Mouse (Mus musculus) small intestine, adult 2 months (tissue): Measurements from ENCODE around the gene Cyp4x1. TPM values are rescaled to one million over a fixed set of nuclear protein-coding genes. Genes with fewer than 3 reads are reported as not detected.

Experiments
- H3K27ac ChIP-seq: fragments of 200-500 bp; 2 replicates; pipeline ENCODE4 v1.5.1; 2012; ENCODE audit warnings: low read depth, low read length, control low read depth, inconsistent platforms; ENCODE audit not compliant: insufficient read depth
- H3K27me3 ChIP-seq: fragments of 200-500 bp; 2 replicates; pipeline ENCODE4 v1.6.1; 2012; ENCODE audit warnings: mild to moderate bottlenecking, moderate library complexity, low read length, inconsistent platforms; ENCODE audit not compliant: control insufficient read depth, insufficient read depth
- H3K36me3 ChIP-seq: fragments of 200-500 bp; 2 replicates; pipeline ENCODE4 v1.6.1; 2012; ENCODE audit warnings: mild to moderate bottlenecking, low read length, control low read depth, inconsistent platforms; ENCODE audit not compliant: control insufficient read depth, insufficient read depth
- H3K4me1 ChIP-seq: fragments of 200-500 bp; 2 replicates; pipeline ENCODE4 v1.6.1; 2012; ENCODE audit warnings: low read length, inconsistent platforms, mixed read lengths; ENCODE audit not compliant: control insufficient read depth, insufficient read depth, insufficient read length
- H3K4me3 ChIP-seq: fragments of 200-500 bp; 2 replicates; pipeline ENCODE4 v1.5.1; 2012; ENCODE audit warnings: low read depth, mild to moderate bottlenecking, control low read depth, inconsistent platforms, low read length, moderate library complexity
- CTCF ChIP-seq: fragments of 200-500 bp; IDR thresholded peaks from 2 replicates; pipeline ENCODE4 v1.5.1; 2012; ENCODE audit warnings: low read depth, mild to moderate bottlenecking, control low read depth, inconsistent platforms, low read length, moderate library complexity, mixed read lengths; ENCODE audit not compliant: insufficient replicate concordance, insufficient read length; ENCODE audit errors: extremely low read depth
- POLR2A ChIP-seq: fragments of 200-500 bp; IDR thresholded peaks from 2 replicates; pipeline ENCODE4 v1.6.1; 2012; ENCODE audit warnings: low read depth, mild to moderate bottlenecking, control low read depth, inconsistent platforms, low read length, moderate library complexity
- WGBS: fragments of 180-500 bp; shearing (Covaris S2); methylation state at CpG from one replicate; pipeline ENCODE4 v1.1.7; 2018; 5-methylcytosine and 5-hydroxymethylcytosine counted together
- polyA plus RNA-seq: library from polyadenylated mRNA; depleted of rRNA; stranded (reverse); fragments of >200 nt; gene quantifications from 2 replicates; pipeline ENCODE4 v1.2.3, GENCODE M21; 2012

Cyp4x1 gene
- polyA plus RNA-seq, 1 experiment, result not detected

- peak overlapping the region; percentile 51 for H3K4me3 ChIP-seq
- no peak for TF ChIP-seq CTCF
- no peak for TF ChIP-seq POLR2A
- peaks cover 80% of the 10 kb centered on the region for H3K27me3 ChIP-seq
- H3K36me3 ChIP-seq, result no peaks in the 10 kb centered on the region
- peaks cover 6% of the 10 kb centered on the region; the same call in 1 of the 2 replicates for H3K4me1 ChIP-seq
- 4% methylated on average over 9 of the region's 9 CpGs for WGBS
- no peak overlapping the region for H3K27ac ChIP-seq
Measured at GRCm38 (mm10) chr4:115062540-115062874, 71.6 kb downstream of the Cyp4x1 start.

GRCm38 (mm10) chr4:115060753-115061152 lies 73.3 kb downstream of the Cyp4x1 start:
- TF ChIP-seq CTCF (no peak), POLR2A (no peak)
- H3K4me1 ChIP-seq, result peaks cover 13% of the 10 kb centered on the region
- H3K27me3 ChIP-seq, result peaks cover 87% of the 10 kb centered on the region
- WGBS, result 37% methylated on average over 3 of the region's 3 CpGs
- H3K36me3 ChIP-seq, result no peaks in the 10 kb centered on the region
- no peak overlapping the region for H3K27ac ChIP-seq
- H3K4me3 ChIP-seq, result no peak overlapping the region

- WGBS, result 39% methylated on average over 12 of the region's 12 CpGs
Measured at GRCm38 (mm10) chr4:115059871-115060270, 74.2 kb downstream of the Cyp4x1 start.

GRCm38 (mm10) chr4:115058871-115059590 lies 75.0 kb downstream of the Cyp4x1 start:
- Histone ChIP-seq H3K36me3 (no peaks in the 10 kb centered on the region), H3K27me3 (peaks cover 85% of the 10 kb centered on the region), H3K4me1 (peaks cover 13% of the 10 kb centered on the region), H3K27ac (no peak overlapping the region), H3K4me3 (peak overlapping the region; percentile 40)
- WGBS, result 15% methylated on average over 23 of the region's 23 CpGs
- TF ChIP-seq CTCF (no peak), POLR2A (no peak)

More at GRCm38 (mm10) chr4:115059871-115060270, 74.2 kb downstream of the Cyp4x1 start:
- no peak for TF ChIP-seq POLR2A
- no peak for TF ChIP-seq CTCF
- Histone ChIP-seq H3K27ac (no peak overlapping the region), H3K4me1 (peaks cover 13% of the 10 kb centered on the region), H3K36me3 (no peaks in the 10 kb centered on the region), H3K4me3 (peak overlapping the region; percentile 5; the same call in 1 of the 2 replicates), H3K27me3 (peaks cover 91% of the 10 kb centered on the region)

- H3K36me3 ChIP-seq, result no peaks in the 10 kb centered on the region
- H3K4me3 ChIP-seq, result peak overlapping the region; percentile 16; the same call in 1 of the 2 replicates
- H3K27me3 ChIP-seq, result peaks cover 81% of the 10 kb centered on the region
- H3K27ac ChIP-seq, result no peak overlapping the region
- WGBS, result 4% methylated on average over 20 of the region's 20 CpGs
- TF ChIP-seq CTCF (no peak), POLR2A (no peak)
- H3K4me1 ChIP-seq, result peaks cover 12% of the 10 kb centered on the region
Measured at GRCm38 (mm10) chr4:115058317-115058761, 75.7 kb downstream of the Cyp4x1 start.

GRCm38 (mm10) chr4:115057674-115058316 lies 76.3 kb downstream of the Cyp4x1 start:
- Histone ChIP-seq H3K4me3 (peak overlapping the region; percentile 43), H3K27ac (no peak overlapping the region), H3K36me3 (no peaks in the 10 kb centered on the region), H3K4me1 (peaks cover 7% of the 10 kb centered on the region), H3K27me3 (peaks cover 77% of the 10 kb centered on the region)
- WGBS, result 4% methylated on average over 33 of the region's 33 CpGs
- no peak for TF ChIP-seq CTCF
- no peak for TF ChIP-seq POLR2A

- 0 out of 2 replicates have a peak overlapping the region, but pooled peaks have one; percentile 0 for H3K27ac ChIP-seq
- TF ChIP-seq POLR2A (no peak), CTCF (no peak)
- peaks cover 77% of the 10 kb centered on the region for H3K27me3 ChIP-seq
Measured at GRCm38 (mm10) chr4:115056921-115057673, 77.0 kb downstream of the Cyp4x1 start.

More at GRCm38 (mm10) chr4:115056921-115057673, 77.0 kb downstream of the Cyp4x1 start:
- WGBS, result 2% methylated on average over 48 of the region's 48 CpGs
- Histone ChIP-seq H3K4me1 (peaks cover 7% of the 10 kb centered on the region), H3K4me3 (peak overlapping the region; percentile 43), H3K36me3 (no peaks in the 10 kb centered on the region)
